Mouse (Mus musculus): ENCODE measurements at regions not wholly inside any gene's neighbourhood (a gene's known extent, or its start where the extent isn't known, plus 50 kb on each side); places are given as distances from the start of the nearest gene placed in this dataset.

GRCm38 (mm10) chr2:73996986-73997385, 85.9 kb upstream of the Atp5g3 start:
- TF ChIP-seq CTCF (IDR thresholded peaks at IDR 0.05; ENCODE audit: control insufficient read depth, insufficient read depth, low read length) (no peak), POLR2A (IDR thresholded peaks at IDR 0.05; ENCODE audit: borderline replicate concordance, control insufficient read depth, low read depth, low read length) (no peak)

All from bone marrow, adult 2 months (tissue).